Mouse (Mus musculus) retina, embryonic 14.5 days (tissue): ENCODE data around the gene Snrpe.

Experiments used
- DNase-seq: peaks from one replicate; pipeline ENCODE4 v3.0.0-alpha.2; 2015; ENCODE audit warnings: low spot score

The Snrpe gene

DNA sequence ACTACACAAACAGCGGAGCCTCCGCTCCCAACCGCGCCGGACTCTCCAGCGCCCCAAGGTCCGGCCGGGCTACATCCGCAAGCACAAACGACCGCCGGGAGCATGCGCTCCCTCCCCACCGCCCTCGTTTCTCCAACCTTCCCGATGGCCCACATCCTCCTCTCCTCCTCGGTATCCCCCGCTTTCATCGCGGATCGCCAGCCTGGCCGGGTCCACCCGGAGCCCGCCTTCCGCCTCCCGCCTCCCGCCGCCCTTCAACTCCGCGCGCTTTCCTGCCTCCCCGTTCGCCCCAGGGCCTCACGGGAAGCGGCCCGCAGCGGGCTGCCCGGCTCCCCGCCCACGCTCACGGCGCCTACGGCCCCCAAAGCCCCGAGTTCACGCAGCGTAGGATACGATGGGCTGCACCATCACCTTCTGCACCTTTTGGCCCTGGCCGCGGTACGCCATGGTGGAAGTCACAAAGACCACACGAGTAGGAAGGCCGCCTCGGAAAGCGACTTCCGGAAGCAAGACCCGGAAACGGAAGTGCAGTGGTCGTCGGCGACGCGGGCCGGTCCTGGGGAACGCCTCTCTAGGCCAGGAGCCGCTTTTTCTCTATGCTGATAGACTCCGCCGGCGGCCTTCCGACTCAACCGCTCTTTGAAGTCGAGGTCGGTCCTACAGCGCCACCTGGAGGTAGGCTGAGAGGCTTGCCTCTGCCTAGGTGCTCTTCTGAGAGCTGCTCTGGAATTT lies at the start of gene Snrpe:
Snrpe (minus strand) TSS at position 521 of the 732 bp plus-strand sequence.
- DNase-seq = peak; percentile 100

DNA sequence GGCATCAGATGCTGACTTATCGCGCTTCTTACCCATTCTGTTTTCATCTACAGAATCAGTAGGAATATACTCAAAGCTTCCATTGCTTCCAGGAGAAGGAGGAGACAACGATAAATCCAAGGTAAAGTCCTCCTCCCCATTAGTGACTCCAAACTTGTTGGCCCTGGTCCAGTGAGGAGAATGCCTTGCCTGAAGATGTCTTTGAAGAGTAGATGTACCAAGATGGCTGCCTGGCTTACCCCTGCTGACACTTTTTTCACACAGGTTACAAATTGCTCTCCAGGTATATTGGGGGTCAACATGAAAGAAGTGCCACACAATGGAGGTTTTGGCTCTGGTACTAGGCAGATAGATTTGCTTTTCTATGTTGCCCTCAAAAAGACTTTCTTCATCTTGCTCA lies 48.8 kb upstream of the Snrpe start:
- no peak for DNase-seq

DNA sequence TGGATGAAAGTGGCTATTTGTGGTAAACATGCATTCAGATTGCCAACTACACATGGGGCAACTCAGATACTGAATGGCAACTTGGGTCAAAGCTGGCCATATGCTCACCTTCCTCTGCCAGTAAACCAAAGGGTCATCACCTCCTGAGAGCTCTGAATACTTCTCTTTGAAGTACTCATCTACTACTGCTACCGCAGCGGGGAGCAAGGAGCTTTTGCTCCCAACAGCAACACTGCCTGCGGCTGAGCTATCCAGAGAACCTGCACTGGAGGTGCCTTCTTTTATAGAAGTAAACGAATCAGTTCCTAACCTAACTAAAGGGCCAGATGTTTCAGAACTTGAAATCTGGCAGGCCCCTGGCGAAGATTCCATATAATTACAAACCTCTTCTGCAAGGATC lies 46.7 kb upstream of the Snrpe start:
- DNase-seq = no peak

DNA sequence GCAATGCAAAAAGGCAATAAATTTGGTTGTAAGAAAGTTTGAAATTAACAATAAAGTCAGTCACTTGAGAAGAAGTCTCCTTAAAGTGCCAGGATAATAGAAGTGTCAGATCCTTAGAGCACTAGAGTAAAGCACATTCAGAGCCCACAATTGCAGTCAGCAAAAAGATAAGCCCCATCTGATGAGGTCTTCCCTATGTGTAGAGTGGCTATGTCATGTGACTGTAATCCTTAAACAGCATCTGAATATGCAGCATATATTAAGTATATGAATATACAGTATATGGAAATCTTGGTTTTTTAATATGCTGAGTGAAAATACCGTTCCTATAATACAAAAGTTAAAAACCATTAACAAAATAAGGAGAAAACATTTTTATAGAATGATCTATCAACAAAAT lies 42.9 kb upstream of the Snrpe start:
- no peak for DNase-seq

DNA sequence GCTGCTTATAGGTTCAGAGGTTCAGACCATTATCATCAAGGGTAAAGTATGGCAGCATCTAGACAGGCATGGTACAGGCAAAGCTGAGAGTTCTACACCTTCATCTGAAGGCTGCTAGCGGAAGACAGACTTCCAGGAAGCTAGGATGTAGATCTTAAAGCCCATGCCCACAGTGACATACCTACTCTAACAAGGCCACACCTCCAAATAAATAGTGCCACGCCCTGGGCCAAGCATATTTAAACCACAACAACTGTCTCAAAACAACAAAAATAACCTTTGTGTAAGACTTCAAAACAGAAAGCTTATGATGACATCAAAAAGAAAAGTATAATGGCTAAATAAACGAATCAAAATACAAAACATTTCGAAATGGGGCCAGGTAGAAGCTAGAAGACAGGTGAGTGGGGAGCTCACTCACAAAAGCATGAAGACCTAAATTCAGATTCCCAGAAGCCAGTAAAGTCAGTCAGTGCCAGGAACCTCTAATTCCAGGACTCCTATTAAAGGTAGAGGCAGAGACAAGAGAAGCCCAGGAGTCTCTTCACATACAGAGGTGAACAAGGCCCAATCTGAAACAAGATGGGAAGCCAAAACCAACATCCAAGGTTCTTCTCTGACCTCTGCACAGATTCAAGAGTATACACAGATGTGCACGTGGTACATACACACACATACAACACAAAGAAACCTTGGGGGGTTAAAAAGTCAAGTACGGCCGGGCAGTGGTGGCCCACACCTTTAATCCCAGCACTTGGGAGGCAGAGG lies 40.4 kb upstream of the Snrpe start:
- DNase-seq = no peak

DNA sequence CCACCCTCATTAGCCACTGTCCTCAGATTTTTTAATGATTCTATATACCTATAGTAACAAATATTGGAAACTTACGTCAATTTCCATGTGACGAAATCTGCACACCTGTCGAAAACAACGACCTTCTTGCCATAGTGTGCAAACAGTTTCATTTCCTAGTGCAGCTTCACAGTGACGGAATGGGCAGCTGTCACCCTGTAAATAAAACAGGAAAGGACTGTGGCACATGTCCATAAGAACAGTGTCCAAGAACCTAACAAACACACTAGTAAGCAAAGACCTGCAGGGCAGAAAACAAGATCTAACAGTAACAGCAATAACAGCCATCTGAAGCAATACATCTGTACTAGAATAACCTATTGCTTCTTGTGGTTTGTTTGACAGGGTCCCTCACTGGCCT lies 35.6 kb upstream of the Snrpe start:
- DNase-seq = no peak

DNA sequence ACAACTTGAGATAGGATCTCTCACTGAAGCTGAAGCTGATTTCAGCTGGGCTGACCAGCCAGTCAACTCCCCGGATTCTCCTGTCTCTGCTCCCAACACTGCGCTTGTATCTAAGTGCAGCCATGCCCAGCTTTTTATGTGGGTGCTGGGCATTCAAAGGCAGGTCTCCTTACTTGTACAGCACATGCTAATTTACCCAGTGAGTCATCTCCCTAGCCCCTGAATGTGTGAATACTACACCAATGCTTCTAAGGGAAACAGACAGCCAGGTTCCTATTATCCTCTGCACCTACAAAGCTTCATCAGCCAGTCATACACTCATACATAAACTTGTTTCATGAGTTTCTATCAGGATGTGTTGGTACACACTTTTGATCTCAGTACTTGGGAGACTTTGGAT lies 31.1 kb upstream of the Snrpe start:
- no peak for DNase-seq

DNA sequence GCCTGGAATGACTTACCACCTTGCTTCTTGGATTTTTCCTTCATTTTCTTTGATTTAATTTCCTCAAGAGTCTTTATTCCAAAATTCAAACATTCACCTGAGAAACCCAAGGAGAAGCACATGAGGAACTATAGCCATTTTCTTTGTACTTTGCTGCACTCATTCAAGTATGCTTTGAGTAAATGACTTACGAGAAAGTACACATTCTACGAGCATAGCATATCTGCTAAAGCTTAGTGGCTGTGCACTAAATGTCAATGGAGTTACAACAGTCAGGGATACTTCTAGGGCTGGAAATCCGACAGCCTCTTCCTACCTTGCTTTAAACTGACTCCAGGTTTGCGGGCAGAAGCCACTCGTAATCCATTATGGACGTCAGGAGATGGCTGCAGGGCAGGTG lies 28.4 kb upstream of the Snrpe start:
- no peak for DNase-seq

DNA sequence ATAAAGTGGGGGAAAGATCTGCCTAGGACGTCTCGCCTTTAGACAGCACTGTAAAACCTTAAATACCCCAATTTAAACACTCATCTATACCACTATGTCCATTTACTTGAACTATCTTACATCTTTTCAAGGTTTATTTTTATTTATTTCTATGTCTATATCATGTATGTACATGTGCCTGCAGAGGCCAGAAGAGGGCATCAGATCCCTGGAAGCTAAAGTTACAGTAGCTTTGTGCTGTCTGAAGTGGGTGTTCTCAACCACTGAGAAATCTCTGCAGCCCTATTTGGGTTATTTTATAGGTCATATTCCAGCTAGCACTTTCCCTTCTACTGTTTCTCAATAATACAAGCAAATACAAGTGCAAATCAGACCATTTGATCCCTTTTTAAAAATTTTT lies 22.1 kb upstream of the Snrpe start:
- DNase-seq = no peak

DNA sequence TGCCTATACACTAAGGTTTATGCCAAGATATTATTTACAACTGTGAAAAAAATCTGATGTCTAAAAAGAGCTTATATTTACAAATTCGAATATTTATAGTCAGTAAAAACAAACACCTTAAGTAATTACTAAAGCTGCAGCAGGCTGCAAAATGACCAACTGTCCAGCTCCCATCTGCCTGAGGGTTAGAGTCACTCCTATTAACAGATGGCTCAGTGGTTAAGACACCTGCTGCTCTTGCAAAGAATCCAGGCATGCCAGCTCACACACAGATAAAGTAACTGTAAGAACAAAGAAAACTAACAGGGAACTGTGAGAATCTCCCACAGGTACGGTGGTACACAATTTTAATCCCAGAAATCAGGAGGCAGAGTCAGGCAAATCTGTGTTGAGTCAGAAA lies 15.0 kb upstream of the Snrpe start:
- DNase-seq = peak; percentile 20

DNA sequence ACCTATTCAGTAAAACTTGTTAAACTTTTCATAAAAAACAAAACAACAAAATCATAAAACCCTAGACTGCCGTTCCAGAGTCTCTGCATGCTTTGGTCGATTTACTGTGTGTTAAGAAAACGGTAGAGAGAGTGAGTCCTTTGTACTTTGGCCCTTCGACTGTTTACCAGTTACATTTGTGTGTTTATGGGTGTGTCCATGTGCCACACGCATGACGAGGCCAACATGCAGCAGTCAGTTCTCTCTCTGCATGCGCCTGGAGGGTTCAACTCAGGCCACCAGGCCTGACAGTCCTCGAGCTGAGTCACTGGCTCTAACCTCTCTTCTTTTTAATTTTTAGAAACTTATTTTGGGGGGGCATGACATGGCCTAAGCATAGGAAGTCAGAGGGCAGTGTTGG lies 8.2 kb upstream of the Snrpe start:
- no peak for DNase-seq

DNA sequence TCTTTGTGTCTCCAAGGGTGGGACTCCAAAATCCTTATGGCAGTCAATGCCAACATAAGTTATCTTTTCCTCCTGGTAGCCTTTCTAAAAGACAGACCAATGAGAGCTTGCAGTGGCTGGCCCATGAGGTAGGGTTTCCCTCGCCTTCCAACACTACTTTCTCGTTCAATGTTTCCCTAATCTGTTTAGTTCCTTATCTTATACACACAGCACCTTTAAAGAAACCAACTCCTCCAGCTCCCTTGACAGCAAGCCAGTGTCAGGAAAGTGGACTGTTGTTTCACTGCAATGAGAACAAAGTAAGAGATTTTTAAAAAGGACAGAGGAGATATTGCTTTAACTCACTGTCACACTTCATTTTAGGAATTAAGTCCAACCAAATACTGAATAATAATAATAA lies 7.8 kb upstream of the Snrpe start:
- DNase-seq = no peak

DNA sequence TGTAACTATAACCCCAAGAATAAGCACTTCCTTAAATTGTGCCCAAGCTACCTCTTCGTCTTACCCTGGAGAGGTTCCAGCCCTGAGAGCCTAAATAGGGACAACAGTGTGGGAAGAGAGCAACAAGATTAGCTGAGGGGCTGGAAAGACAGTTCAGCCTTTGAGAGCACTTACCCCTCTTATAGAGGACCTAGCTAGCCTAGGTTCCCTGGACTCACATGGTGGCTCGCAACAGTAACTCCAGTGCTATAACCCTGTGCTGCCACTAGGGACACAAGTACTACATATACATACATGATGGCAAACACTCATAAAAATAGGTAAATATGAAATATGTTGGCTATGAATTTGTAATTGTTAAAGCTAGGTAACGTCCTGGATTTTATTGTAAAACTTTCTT lies 3.7 kb upstream of the Snrpe start:
- peak; percentile 31 for DNase-seq

DNA sequence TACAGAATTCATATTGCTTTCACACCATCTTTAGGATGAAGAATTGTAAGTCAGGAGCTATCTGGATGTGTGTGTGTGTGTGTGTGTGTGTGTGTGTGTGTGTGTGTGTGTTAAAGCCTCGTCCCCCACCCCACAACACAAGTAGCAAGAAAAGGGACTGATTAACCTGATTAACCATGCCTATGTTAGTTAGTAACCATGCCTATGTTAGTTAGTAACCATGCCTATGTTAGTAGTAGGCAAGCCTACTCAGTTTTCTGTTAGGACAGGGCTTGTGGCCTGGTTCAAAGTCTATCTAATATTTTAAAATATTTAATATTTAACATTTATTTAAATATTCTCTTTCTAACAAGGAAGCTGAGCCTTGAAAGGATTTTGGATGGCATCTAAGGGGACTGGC lies 1.3 kb upstream of the Snrpe start:
- no peak for DNase-seq

DNA sequence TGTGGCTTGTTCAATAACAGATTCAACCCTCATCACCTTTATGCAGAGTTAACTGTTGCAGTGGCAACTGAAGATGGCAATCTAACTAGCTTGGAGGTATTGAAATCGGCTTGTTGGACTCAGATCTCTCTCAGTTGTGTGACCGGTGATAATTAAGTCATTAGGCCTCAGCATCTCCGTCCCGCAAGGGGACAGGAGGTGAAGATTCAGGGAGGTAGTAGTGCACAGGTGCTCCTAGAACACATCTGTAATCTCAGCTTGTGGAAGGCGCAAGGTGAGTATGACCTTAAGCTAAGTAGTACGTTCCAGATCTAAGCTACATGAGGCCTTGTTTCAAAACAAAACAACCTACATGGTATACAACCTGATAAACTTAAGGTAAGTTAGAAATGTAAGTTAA lies 510 bp upstream of the Snrpe start:
- no peak for DNase-seq

DNA sequence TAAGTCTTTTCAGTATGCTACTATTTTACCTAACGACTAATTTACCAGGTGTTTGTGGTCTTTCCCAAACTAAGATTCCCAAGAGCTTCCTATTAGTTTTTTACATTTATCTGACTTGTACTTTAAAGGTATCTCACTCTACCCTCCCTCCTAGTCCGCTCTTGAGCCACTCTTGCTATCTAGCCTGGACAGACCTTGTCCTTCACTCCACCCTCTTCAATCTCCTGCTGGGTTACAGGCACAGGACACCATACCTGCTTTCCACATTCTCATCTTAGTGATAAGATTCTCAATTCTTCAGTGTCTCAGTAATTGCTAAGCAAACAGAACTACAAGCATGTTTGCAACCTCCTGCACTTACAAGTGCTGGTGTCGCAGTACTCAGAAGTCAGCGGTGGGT lies 6.9 kb downstream of the Snrpe start:
- no peak for DNase-seq

DNA sequence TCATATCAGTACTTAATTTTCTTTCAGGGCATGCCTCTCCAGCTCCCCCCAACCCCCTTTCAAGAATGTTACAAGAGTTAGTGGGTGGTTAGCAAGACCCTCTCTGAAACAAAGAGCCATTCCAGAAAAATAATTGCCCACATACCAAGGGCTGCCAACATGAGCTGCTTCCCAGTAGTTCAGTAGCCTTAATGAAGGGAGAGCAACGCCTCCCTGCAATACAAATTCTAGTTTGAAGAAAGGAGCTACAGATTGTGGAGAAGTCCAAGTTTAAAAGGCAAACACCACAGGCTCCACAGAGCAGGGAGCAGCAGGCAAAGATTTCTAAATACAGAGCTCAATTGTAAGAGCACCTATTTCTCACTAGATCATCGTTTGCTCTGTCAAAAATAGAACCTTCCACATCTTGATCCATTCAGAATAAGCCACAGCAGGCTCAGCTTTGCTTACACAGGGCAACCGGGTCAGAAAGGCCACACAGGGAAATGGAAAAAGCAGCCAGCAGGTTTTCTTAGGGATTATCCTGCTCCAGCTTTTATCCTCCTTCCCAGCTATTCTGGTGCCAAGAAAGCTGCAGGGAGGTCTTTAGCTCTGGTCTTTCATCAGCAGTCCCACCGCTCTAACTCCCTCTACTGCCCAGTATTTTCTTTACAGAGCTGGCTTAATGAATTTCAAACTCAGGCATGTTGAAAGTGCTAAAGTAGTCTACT lies 13.6 kb downstream of the Snrpe start:
- DNase-seq = peak; percentile 67

DNA sequence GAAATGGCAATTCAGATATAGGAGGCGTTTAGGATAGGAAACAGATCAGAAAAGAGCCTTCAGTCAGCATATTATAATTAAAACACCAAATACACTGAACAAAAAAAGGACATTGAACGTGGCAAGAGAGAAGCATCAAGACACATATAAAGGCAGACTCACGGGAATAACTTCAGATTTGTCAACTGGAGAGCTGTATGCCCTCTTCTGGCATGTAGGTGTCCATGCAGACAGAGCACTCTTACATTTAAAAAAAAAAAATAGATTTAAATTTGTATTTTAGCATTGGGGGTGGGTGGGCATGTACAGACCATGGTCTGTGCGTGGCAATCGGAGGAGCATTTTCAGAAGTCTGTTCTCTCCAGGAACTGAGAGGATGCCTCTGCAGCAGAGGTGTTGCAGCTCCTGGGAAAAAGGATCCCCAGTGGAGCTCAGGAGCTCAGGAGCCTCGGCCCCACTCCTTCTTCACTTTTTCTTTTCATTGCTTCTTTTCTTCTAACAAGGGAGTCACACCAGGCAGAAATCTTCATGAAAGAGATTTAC lies 24.0 kb downstream of the Snrpe start:
- DNase-seq = no peak

DNA sequence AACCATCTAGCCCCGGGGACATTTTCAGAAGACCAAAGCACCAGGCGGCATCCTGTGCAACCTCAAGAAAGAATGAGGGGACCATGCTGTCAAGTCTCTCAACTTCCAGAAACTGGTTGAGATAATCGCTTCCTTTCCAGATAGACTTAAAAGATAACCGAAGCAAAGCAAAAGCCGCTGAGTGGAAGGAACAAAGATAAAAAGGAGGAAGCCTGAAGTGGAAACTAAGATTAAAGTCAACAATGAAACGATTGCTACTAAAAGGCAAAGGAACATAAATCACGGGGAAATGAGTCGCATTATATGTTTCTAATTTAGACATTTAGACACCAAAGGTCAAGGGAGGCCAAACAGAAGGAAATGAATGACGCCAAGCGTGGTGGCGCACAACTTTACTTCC lies 38.8 kb downstream of the Snrpe start:
- DNase-seq = no peak
